Mouse (Mus musculus) liver, embryonic 16.5 days (tissue): ENCODE measurements around the gene Gucy1a1. TPM values are rescaled to one million over a fixed set of nuclear protein-coding genes. Genes with fewer than 3 reads are reported as not detected.
A peak's percentile ranks its signal among the peaks of the same experiment; 100 is the strongest.

Experiments used
- ATAC-seq: fragments of 200-750 bp; cut with Nextera tagmentation; 2 replicates; pipeline ENCODE4 v1.8.0; 2017; ENCODE audit warnings: low read depth, mild to moderate bottlenecking, moderate number of reproducible peaks, moderate library complexity
- H3K27ac ChIP-seq: fragments of 300-500 bp; sonication (generic); 2 replicates; pipeline ENCODE4 v1.5.1; 2014; ENCODE audit warnings: mild to moderate bottlenecking, low read length
- H3K27me3 ChIP-seq: fragments of 300-500 bp; sonication (generic); 2 replicates; pipeline ENCODE4 v1.6.1; 2014; ENCODE audit warnings: low read depth, low read length, mixed read lengths; ENCODE audit not compliant: control insufficient read depth, insufficient read depth
- H3K36me3 ChIP-seq: fragments of 300-500 bp; sonication (generic); 2 replicates; pipeline ENCODE4 v1.6.1; 2014; ENCODE audit warnings: mild to moderate bottlenecking; ENCODE audit not compliant: control insufficient read depth, insufficient read depth
- H3K4me1 ChIP-seq: fragments of 300-500 bp; sonication (generic); 2 replicates; pipeline ENCODE4 v1.6.1; 2014; ENCODE audit warnings: low read depth, low read length, mixed read lengths; ENCODE audit not compliant: control insufficient read depth
- H3K4me2 ChIP-seq: fragments of 300-500 bp; sonication (generic); 2 replicates; pipeline ENCODE4 v1.6.1; 2014; ENCODE audit warnings: low read depth, low read length, mixed read lengths
- H3K4me3 ChIP-seq: fragments of 300-500 bp; sonication (generic); 2 replicates; pipeline ENCODE4 v1.5.1; 2014; ENCODE audit warnings: low read depth, mild to moderate bottlenecking, low read length
- H3K9ac ChIP-seq: fragments of 300-500 bp; sonication (generic); 2 replicates; pipeline ENCODE4 v1.6.1; 2014; ENCODE audit warnings: low read depth, low read length
- H3K9me3 ChIP-seq: fragments of 300-500 bp; sonication (generic); replicated peaks from 2 replicates; pipeline ENCODE4 v1.6.1; 2016; ENCODE audit warnings: low read length; ENCODE audit not compliant: control insufficient read depth
- WGBS: fragments of 180-500 bp; shearing (Covaris S2); extraction: QIAGEN DNeasy Blood & Tissue Kit; methylation state at CpG from one replicate; pipeline ENCODE4 v1.1.7; 2014; ENCODE audit not compliant: insufficient replicate concordance; 5-methylcytosine and 5-hydroxymethylcytosine counted together
- polyA plus RNA-seq: library from polyadenylated mRNA; unstranded; fragments of >200 nt; fragmentation: Nextera tagmentation; extraction: Ambion mirVana; gene quantifications from 2 replicates; pipeline ENCODE4 v1.2.1, GENCODE M21; 2015

Gene Gucy1a1
- polyA plus RNA-seq, 1 experiment from 2014 or later, result 6.6 TPM

- Histone ChIP-seq H3K4me2 (no peak overlapping the region), H3K27me3 (no peaks in the 10 kb centered on the region), H3K36me3 (no peaks in the 10 kb centered on the region), H3K27ac (no peak overlapping the region), H3K9ac (no peak overlapping the region), H3K4me3 (no peak overlapping the region), H3K4me1 (no peaks in the 10 kb centered on the region), H3K9me3 (no peaks in the 10 kb centered on the region)
- 29% methylated on average over 3 of the region's 3 CpGs for WGBS
- ATAC-seq, result no peak
These were observed 33.6 kb downstream of the Gucy1a1 start for GRCm38 (mm10) chr3:82111986-82112385.

GRCm38 (mm10) chr3:82108951-82109350, 36.6 kb downstream of the Gucy1a1 start:
- no peak for ATAC-seq
- Histone ChIP-seq H3K36me3 (no peaks in the 10 kb centered on the region), H3K4me2 (no peak overlapping the region), H3K27me3 (no peaks in the 10 kb centered on the region), H3K4me3 (no peak overlapping the region), H3K4me1 (no peaks in the 10 kb centered on the region), H3K9ac (no peak overlapping the region), H3K9me3 (no peaks in the 10 kb centered on the region), H3K27ac (no peak overlapping the region)
- 70% methylated on average over 15 of the region's 15 CpGs for WGBS

GRCm38 (mm10) chr3:82104229-82104628, 41.4 kb downstream of the Gucy1a1 start:
- Histone ChIP-seq H3K9me3 (no peaks in the 10 kb centered on the region), H3K27me3 (no peaks in the 10 kb centered on the region), H3K4me2 (no peak overlapping the region), H3K9ac (no peak overlapping the region), H3K27ac (no peak overlapping the region), H3K4me1 (no peaks in the 10 kb centered on the region), H3K36me3 (no peaks in the 10 kb centered on the region), H3K4me3 (no peak overlapping the region)
- no peak for ATAC-seq
- WGBS, result 61% methylated on average over 6 of the region's 6 CpGs

GRCm38 (mm10) chr3:82099127-82099526, 46.5 kb downstream of the Gucy1a1 start:
- no peaks in the 10 kb centered on the region for H3K4me1 ChIP-seq
- no peak for ATAC-seq
- H3K9ac ChIP-seq, result no peak overlapping the region
- no peaks in the 10 kb centered on the region for H3K9me3 ChIP-seq
- H3K4me2 ChIP-seq, result no peak overlapping the region
- no peaks in the 10 kb centered on the region for H3K27me3 ChIP-seq
- no peak overlapping the region for H3K4me3 ChIP-seq
- 75% methylated on average over 6 of the region's 6 CpGs for WGBS
- no peak overlapping the region for H3K27ac ChIP-seq
- H3K36me3 ChIP-seq, result no peaks in the 10 kb centered on the region

- 56% methylated on average over 2 of the region's 2 CpGs for WGBS
- H3K9me3 ChIP-seq, result no peaks in the 10 kb centered on the region
- H3K4me1 ChIP-seq, result no peaks in the 10 kb centered on the region
- H3K36me3 ChIP-seq, result no peaks in the 10 kb centered on the region
- ATAC-seq, result no peak
- no peak overlapping the region for H3K9ac ChIP-seq
- H3K27ac ChIP-seq, result no peak overlapping the region
- H3K4me2 ChIP-seq, result no peak overlapping the region
- no peaks in the 10 kb centered on the region for H3K27me3 ChIP-seq
- no peak overlapping the region for H3K4me3 ChIP-seq
These were observed 48.8 kb downstream of the Gucy1a1 start for GRCm38 (mm10) chr3:82096801-82097200.

- Histone ChIP-seq H3K36me3 (no peaks in the 10 kb centered on the region), H3K27me3 (peaks cover 15% of the 10 kb centered on the region; the same call in 1 of the 2 replicates), H3K4me3 (peak within 1 kb of the TSS; percentile 38), H3K27ac (no peak within 1 kb of the TSS), H3K9me3 (no peaks in the 10 kb centered on the region), H3K9ac (no peak within 1 kb of the TSS), H3K4me1 (no peaks in the 10 kb centered on the region), H3K4me2 (peak within 1 kb of the TSS; percentile 24; the same call in 1 of the 2 replicates)
- 2% methylated on average over 25 of the region's 25 CpGs for WGBS
- peak; percentile 66 for ATAC-seq
These were observed 71.3 kb downstream of the Gucy1a1 start, which contains the start of gene Gucy1b1 for GRCm38 (mm10) chr3:82074201-82074851. Gene Gucy1b1 (minus strand): TSS chr3:82074689.

- peak; percentile 16; the same call in 1 of the 2 replicates for ATAC-seq
- Histone ChIP-seq H3K36me3 (no peaks in the 10 kb centered on the region), H3K27ac (no peak overlapping the region), H3K4me3 (peak overlapping the region; percentile 38), H3K27me3 (peaks cover 15% of the 10 kb centered on the region; the same call in 1 of the 2 replicates), H3K4me1 (no peaks in the 10 kb centered on the region), H3K4me2 (peak overlapping the region; percentile 24; the same call in 1 of the 2 replicates), H3K9me3 (no peaks in the 10 kb centered on the region), H3K9ac (no peak overlapping the region)
- WGBS, result 3% methylated on average over 33 of the region's 34 CpGs
These were observed 71.8 kb downstream of the Gucy1a1 start for GRCm38 (mm10) chr3:82073741-82074181.

GRCm38 (mm10) chr3:82067830-82068229, 77.8 kb downstream of the Gucy1a1 start:
- Histone ChIP-seq H3K4me1 (no peaks in the 10 kb centered on the region), H3K4me3 (no peak overlapping the region), H3K27ac (no peak overlapping the region), H3K4me2 (no peak overlapping the region), H3K9me3 (no peaks in the 10 kb centered on the region), H3K9ac (no peak overlapping the region), H3K36me3 (no peaks in the 10 kb centered on the region), H3K27me3 (no peaks in the 10 kb centered on the region)
- WGBS, result 63% methylated on average over 5 of the region's 5 CpGs
- no peak for ATAC-seq

- H3K9me3 ChIP-seq, result no peaks in the 10 kb centered on the region
- H3K4me3 ChIP-seq, result no peak overlapping the region
- 22% methylated on average over 9 of the region's 9 CpGs for WGBS
- H3K27ac ChIP-seq, result no peak overlapping the region
- no peaks in the 10 kb centered on the region for H3K27me3 ChIP-seq
- ATAC-seq, result peak; percentile 21; the same call in 1 of the 2 replicates
- no peaks in the 10 kb centered on the region for H3K36me3 ChIP-seq
- H3K4me2 ChIP-seq, result no peak overlapping the region
- H3K4me1 ChIP-seq, result no peaks in the 10 kb centered on the region
- no peak overlapping the region for H3K9ac ChIP-seq
These were observed 84.0 kb downstream of the Gucy1a1 start for GRCm38 (mm10) chr3:82061402-82062180.
